Mouse (Mus musculus) liver, embryonic 16.5 days (tissue): ENCODE results near the gene Smc4. TPM values are rescaled to one million over a fixed set of nuclear protein-coding genes. Genes with fewer than 3 reads are reported as not detected.
A peak's percentile ranks its signal among the peaks of the same experiment; 100 is the strongest.
"Not testable (repeated sequence)": the region's sequence is repeated elsewhere in the genome, so short reads cannot be mapped to it uniquely, and the experiment has no call there.

Experiments
- ATAC-seq: fragments of 200-750 bp; cut with Nextera tagmentation; 2 replicates; pipeline ENCODE4 v1.8.0; 2017; ENCODE audit warnings: low read depth, mild to moderate bottlenecking, moderate number of reproducible peaks, moderate library complexity
- H3K27ac ChIP-seq: fragments of 300-500 bp; sonication (generic); 2 replicates; pipeline ENCODE4 v1.5.1; 2014; ENCODE audit warnings: mild to moderate bottlenecking, low read length
- H3K27me3 ChIP-seq: fragments of 300-500 bp; sonication (generic); 2 replicates; pipeline ENCODE4 v1.6.1; 2014; ENCODE audit warnings: low read depth, low read length, mixed read lengths; ENCODE audit not compliant: control insufficient read depth, insufficient read depth
- H3K36me3 ChIP-seq: fragments of 300-500 bp; sonication (generic); 2 replicates; pipeline ENCODE4 v1.6.1; 2014; ENCODE audit warnings: mild to moderate bottlenecking; ENCODE audit not compliant: control insufficient read depth, insufficient read depth
- H3K4me1 ChIP-seq: fragments of 300-500 bp; sonication (generic); 2 replicates; pipeline ENCODE4 v1.6.1; 2014; ENCODE audit warnings: low read depth, low read length, mixed read lengths; ENCODE audit not compliant: control insufficient read depth
- H3K4me2 ChIP-seq: fragments of 300-500 bp; sonication (generic); 2 replicates; pipeline ENCODE4 v1.6.1; 2014; ENCODE audit warnings: low read depth, low read length, mixed read lengths
- H3K4me3 ChIP-seq: fragments of 300-500 bp; sonication (generic); 2 replicates; pipeline ENCODE4 v1.5.1; 2014; ENCODE audit warnings: low read depth, mild to moderate bottlenecking, low read length
- H3K9ac ChIP-seq: fragments of 300-500 bp; sonication (generic); 2 replicates; pipeline ENCODE4 v1.6.1; 2014; ENCODE audit warnings: low read depth, low read length
- H3K9me3 ChIP-seq: fragments of 300-500 bp; sonication (generic); replicated peaks from 2 replicates; pipeline ENCODE4 v1.6.1; 2016; ENCODE audit warnings: low read length; ENCODE audit not compliant: control insufficient read depth
- WGBS: fragments of 180-500 bp; shearing (Covaris S2); extraction: QIAGEN DNeasy Blood & Tissue Kit; methylation state at CpG from one replicate; pipeline ENCODE4 v1.1.7; 2014; ENCODE audit not compliant: insufficient replicate concordance; 5-methylcytosine and 5-hydroxymethylcytosine counted together
- polyA plus RNA-seq: library from polyadenylated mRNA; unstranded; fragments of >200 nt; fragmentation: Nextera tagmentation; extraction: Ambion mirVana; gene quantifications from 2 replicates; pipeline ENCODE4 v1.2.1, GENCODE M21; 2015

Gene Smc4
- polyA plus RNA-seq, 1 experiment from 2014 or later, result 124 TPM

DNA sequence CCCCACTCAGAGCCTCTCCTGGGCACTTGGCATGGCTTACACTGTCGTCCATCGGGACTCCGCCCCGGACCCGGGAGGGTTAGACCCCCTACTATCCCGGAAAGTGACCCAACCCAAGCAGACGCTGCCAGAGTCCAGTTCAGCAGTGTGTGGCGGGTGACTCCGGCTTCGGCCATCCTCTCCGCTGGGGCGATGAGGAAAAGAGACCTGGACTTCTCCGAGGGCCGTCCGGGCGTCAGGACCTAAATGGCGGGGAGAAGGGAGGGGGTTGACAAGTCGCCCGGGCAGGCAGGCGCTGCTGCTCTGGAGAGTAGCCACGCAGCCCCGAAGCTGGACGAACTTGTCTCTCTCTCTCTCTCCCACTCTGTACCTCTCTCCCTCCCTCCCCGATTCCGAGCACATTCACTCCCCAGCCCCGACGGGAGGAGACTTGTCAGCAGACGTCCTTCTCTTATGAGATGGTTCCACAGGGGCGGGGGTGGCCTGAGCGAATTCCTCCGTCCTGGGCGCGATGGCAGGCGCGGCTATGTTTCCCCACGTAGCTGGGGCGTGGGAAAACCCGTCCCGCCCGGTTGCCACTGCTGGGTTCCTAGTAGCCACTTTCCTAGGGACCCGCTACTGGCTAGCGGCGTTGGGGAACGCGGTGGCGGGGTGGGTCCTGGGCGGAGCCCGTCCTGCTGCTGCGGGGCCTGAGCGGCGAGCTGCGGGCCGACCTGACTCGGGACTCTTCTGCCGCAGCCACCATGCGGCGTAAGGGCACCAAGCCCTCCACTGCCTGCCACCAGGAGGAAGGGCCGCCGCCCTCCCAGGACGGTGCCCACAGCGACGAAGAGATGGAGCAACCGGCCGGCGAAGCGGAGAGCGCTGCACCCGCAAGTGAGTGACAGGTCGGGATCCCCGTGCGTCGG, 1.1 kb downstream of the Smc4 start:
- Histone ChIP-seq H3K9me3 (no peaks in the 10 kb centered on the region; the same call in 1 of the 2 replicates), H3K4me3 (peak overlapping the region; percentile 98), H3K4me1 (peaks cover 7% of the 10 kb centered on the region), H3K36me3 (peaks cover 12% of the 10 kb centered on the region), H3K27ac (peak overlapping the region; percentile 98), H3K9ac (peak overlapping the region; percentile 99), H3K4me2 (peak overlapping the region; percentile 80), H3K27me3 (no peaks in the 10 kb centered on the region)
- WGBS, result under 1% methylated on average over 69 of the region's 72 CpGs
- peak; percentile 65 for ATAC-seq

DNA sequence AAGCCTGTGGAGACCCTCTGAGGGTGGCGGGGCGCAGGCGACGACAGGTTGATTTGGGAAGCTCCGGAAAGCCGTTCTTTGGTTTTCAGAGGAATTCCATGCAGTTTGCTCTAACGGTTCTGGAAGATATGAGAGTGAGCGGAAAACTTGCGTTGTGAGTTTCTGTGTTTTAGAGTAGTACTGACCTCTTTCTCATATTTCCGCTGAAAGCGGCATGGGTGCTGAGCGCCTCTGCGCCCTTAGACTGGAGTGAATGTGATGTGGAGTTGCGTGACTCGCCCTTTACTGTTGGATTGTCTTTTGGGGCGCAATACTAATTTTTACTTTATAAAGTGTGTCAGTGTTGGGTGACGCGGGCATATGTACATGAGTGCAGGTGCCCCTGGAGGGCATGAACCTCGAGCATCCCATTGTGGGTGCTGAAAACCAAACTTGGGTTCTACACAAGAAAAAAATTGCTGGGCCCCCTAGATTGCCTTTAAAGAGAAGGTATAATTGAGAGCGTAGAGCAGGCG, 1.8 kb downstream of the Smc4 start:
- no peak for ATAC-seq
- WGBS, result 3% methylated on average over 21 of the region's 21 CpGs

DNA sequence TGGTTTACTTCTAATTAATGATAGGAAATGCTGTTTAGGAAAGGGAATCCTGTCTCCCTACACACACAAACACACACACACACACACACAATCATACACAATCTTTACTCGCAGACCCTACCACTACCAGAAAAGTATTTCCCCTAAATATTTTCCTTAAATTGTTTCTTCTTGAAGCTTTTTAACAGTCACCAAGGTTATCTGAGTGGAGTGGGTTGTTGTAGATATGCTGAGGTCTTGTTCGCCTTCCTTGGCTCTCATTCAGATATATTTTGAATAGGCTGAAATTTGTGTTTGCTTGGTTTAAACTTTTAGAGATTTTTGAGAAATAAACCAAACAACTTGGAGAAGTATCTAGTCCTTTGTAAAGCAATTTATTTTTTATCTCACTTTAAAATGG, 4.3 kb downstream of the Smc4 start:
- Histone ChIP-seq H3K9me3 (no peaks in the 10 kb centered on the region), H3K27ac (no peak overlapping the region), H3K27me3 (no peaks in the 10 kb centered on the region), H3K36me3 (peaks cover 27% of the 10 kb centered on the region), H3K4me1 (peaks cover 7% of the 10 kb centered on the region), H3K4me3 (no peak overlapping the region), H3K4me2 (peak overlapping the region; percentile 24; the same call in 1 of the 2 replicates), H3K9ac (no peak overlapping the region)
- 48% methylated on average over 2 of the region's 2 CpGs for WGBS
- ATAC-seq, result no peak

More for the DNA sequence above, 1.8 kb downstream of the Smc4 start:
- Histone ChIP-seq H3K27ac (peak overlapping the region; percentile 98), H3K27me3 (no peaks in the 10 kb centered on the region), H3K9me3 (no peaks in the 10 kb centered on the region; the same call in 1 of the 2 replicates), H3K9ac (peak overlapping the region; percentile 99), H3K4me3 (peak overlapping the region; percentile 98), H3K36me3 (peaks cover 12% of the 10 kb centered on the region), H3K4me2 (peak overlapping the region; percentile 80), H3K4me1 (peaks cover 7% of the 10 kb centered on the region)

DNA sequence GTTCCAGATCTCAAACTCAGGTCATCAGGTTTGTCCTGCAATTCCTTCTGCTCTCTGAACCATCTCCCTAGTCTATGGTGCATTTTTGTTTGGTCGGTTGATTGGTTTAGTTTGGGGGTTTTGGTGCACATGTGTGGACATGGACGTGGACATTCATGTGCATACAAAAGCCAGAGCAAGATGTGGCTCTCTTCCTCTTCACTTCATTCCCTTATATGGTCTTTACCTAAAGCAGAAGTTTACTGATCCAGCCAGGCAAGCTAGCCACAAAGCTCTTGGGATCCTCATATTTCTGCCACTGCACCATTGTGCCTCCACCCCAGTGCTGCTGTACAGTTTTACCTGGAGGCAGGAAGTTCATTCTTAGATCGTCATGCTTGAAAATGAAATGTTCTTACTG, 12.6 kb downstream of the Smc4 start:
- no peak overlapping the region for H3K9ac ChIP-seq
- no peaks in the 10 kb centered on the region for H3K27me3 ChIP-seq
- H3K27ac ChIP-seq, result no peak overlapping the region
- WGBS, result 74% methylated on average over 3 of the region's 3 CpGs
- peaks cover 72% of the 10 kb centered on the region for H3K36me3 ChIP-seq
- no peak overlapping the region for H3K4me3 ChIP-seq
- H3K4me1 ChIP-seq, result no peaks in the 10 kb centered on the region
- no peaks in the 10 kb centered on the region for H3K9me3 ChIP-seq
- H3K4me2 ChIP-seq, result no peak overlapping the region
- ATAC-seq, result no peak

DNA sequence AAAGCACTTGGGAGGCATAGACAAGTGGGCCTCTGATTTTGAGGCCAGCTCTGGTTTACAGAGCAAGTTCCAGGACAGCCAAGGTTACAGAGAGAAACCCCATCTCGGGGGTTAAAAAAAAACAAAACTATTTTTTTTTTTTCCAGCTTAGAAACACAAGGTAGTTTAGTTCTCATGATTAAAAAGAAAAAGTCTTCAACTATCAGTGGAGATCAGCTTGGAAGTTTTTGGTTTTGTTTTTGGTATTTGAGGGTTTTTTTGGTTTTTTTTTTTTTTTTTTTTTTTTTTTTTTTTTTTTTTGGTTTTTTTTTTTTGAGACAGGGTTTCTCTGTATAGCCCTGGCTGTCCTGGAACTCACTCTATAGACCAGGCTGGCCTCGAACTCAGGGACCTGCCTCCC, 14.1 kb downstream of the Smc4 start:
- not testable (repeated sequence) for H3K4me1 ChIP-seq, ATAC-seq, H3K27ac ChIP-seq, H3K4me3 ChIP-seq, H3K9me3 ChIP-seq, H3K9ac ChIP-seq, H3K27me3 ChIP-seq, H3K4me2 ChIP-seq
- WGBS, result 96% methylated on average over 2 of the region's 2 CpGs
- peaks cover 70% of the 10 kb centered on the region for H3K36me3 ChIP-seq

GRCm38 (mm10) chr3:69020285-69020684, 15.7 kb downstream of the Smc4 start:
- peak; percentile 50; the same call in 1 of the 2 replicates for ATAC-seq
- 83% methylated on average over 2 of the region's 2 CpGs for WGBS
- Histone ChIP-seq H3K9ac (no peak overlapping the region), H3K4me3 (no peak overlapping the region), H3K27ac (no peak overlapping the region), H3K4me1 (no peaks in the 10 kb centered on the region; the same call in 1 of the 2 replicates), H3K36me3 (peaks cover 72% of the 10 kb centered on the region), H3K4me2 (no peak overlapping the region), H3K27me3 (no peaks in the 10 kb centered on the region), H3K9me3 (no peaks in the 10 kb centered on the region)

DNA sequence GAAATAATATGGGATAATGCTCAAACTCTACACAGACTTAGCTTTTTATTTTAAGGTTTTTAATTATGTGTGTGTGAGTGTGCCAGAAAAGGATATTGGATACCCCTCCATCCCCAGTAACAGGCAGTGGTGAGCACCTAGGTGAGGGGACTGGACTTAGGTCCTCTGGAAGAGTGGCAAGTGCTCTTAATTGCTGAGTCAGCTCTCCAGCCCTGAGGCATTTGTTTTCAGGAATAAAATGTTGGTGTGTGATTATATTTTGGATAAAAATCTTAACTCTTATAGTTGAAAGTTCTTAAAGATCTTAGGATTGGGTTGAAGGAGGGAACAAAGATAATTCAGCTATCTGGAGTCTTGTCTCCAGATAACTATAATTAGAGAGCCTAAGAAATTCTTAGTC, 16.2 kb downstream of the Smc4 start:
- no peaks in the 10 kb centered on the region; the same call in 1 of the 2 replicates for H3K4me1 ChIP-seq
- H3K9me3 ChIP-seq, result no peaks in the 10 kb centered on the region
- no peaks in the 10 kb centered on the region for H3K27me3 ChIP-seq
- ATAC-seq, result no peak
- no peak overlapping the region for H3K9ac ChIP-seq
- no peak overlapping the region for H3K27ac ChIP-seq
- no peak overlapping the region for H3K4me3 ChIP-seq
- H3K4me2 ChIP-seq, result no peak overlapping the region
- H3K36me3 ChIP-seq, result peaks cover 75% of the 10 kb centered on the region

DNA sequence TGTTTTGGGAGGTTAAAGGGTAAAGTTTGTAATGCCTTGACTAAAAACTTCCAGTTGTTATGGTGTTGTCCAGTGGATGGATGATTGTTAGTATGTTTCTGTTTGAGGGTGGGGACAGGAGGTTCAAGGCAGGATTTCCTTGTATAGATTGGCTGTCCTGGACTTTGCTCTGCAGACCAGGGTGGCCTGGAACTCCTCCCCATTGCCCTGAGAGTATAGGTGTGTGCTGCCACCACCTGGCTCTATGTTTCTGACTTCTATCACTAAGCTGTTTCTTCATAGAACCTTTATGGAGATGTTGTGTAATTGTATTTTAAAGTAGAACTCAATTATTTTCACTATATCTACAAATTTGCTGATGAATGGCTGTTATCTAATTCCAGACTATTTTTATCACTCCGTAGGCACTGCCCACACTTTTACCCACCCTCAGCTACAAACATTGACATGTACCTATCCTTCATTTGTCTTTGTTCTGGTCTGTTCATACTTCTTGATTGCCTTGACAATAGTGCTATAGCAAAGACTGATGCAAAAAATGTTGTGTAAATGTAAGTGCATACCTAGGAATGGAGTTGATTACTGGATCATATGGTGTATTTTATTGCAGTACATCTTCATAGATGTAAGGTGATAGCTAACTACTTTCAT, 21.7 kb downstream of the Smc4 start:
- H3K4me3 ChIP-seq, result no peak overlapping the region
- WGBS, result 90% methylated on average over 1 of the region's 1 CpGs

More for the DNA sequence above, 21.7 kb downstream of the Smc4 start:
- Histone ChIP-seq H3K4me2 (no peak overlapping the region), H3K9me3 (no peaks in the 10 kb centered on the region), H3K27me3 (no peaks in the 10 kb centered on the region), H3K27ac (no peak overlapping the region), H3K36me3 (peaks cover 75% of the 10 kb centered on the region), H3K9ac (no peak overlapping the region), H3K4me1 (no peaks in the 10 kb centered on the region; the same call in 1 of the 2 replicates)
- ATAC-seq, result peak; percentile 67; the same call in 1 of the 2 replicates
